Mouse (Mus musculus) left cerebral cortex, postnatal 10 days (tissue): ENCODE results near the gene Meis2. TPM values are rescaled to one million over a fixed set of nuclear protein-coding genes. Genes with fewer than 3 reads are reported as not detected.

Experiments
- DNase-seq, 2 experiments: peaks; one replicate each; pipeline ENCODE4 v3.0.0; 2021 to 2022; ENCODE audit warnings: low spot score in 2 of 2, mixed read lengths in 1 of 2; ENCODE audit errors: extremely low spot score in 1 of 2
- intact Hi-C: fragments of 180-260 bp; cut with DNase I; formaldehyde crosslinking; loops from one replicate; pipeline ENCODE4 v1.15.1; 2025
- total RNA-seq, 2 experiments: library from RNA; stranded (reverse); gene quantifications; 2 replicates each; pipeline ENCODE4 v1.2.3; 2021

The Meis2 gene
- total RNA-seq, 2 experiments from 2014 or later = 98.2 to 110 TPM

GRCm38 (mm10) chr2:115937896-115938295 lies 127.7 kb downstream of the Meis2 start:
- DNase-seq = no peak
- intact Hi-C loops = no loop called here

- intact Hi-C loops = no loop called here
- no peak for DNase-seq
Observed at GRCm38 (mm10) chr2:115936786-115937185, 128.9 kb downstream of the Meis2 start.

GRCm38 (mm10) chr2:115934299-115934698 lies 131.3 kb downstream of the Meis2 start:
- intact Hi-C loops = no loop called here
- DNase-seq = no peak

GRCm38 (mm10) chr2:115933259-115933658 lies 132.4 kb downstream of the Meis2 start:
- intact Hi-C loops = no loop called here
- DNase-seq = no peak

- no peak for DNase-seq
- intact Hi-C loops = no loop called here
Observed at GRCm38 (mm10) chr2:115925744-115926143, 139.9 kb downstream of the Meis2 start.

- DNase-seq = no peak
- intact Hi-C loops = no loop called here
Observed at GRCm38 (mm10) chr2:115924472-115924871, 141.2 kb downstream of the Meis2 start.

- intact Hi-C loops = no loop called here
- no peak for DNase-seq
Observed at GRCm38 (mm10) chr2:115923247-115923646, 142.4 kb downstream of the Meis2 start.

GRCm38 (mm10) chr2:115921687-115922086 lies 144.0 kb downstream of the Meis2 start:
- intact Hi-C loops = no loop called here

GRCm38 (mm10) chr2:115920336-115920951 lies 145.2 kb downstream of the Meis2 start:
- intact Hi-C loops = no loop called here
- no peak for DNase-seq

More at GRCm38 (mm10) chr2:115921687-115922086, 144.0 kb downstream of the Meis2 start:
- no peak for DNase-seq

- intact Hi-C loops = no loop called here
Observed at GRCm38 (mm10) chr2:115919141-115920071, 146.2 kb downstream of the Meis2 start.

GRCm38 (mm10) chr2:115918561-115918960 lies 147.1 kb downstream of the Meis2 start:
- no peak for DNase-seq
- intact Hi-C loops = no loop called here

More at GRCm38 (mm10) chr2:115919141-115920071, 146.2 kb downstream of the Meis2 start:
- no peak for DNase-seq

- intact Hi-C loops = no loop called here
Observed at GRCm38 (mm10) chr2:115914539-115914938, 151.1 kb downstream of the Meis2 start.

GRCm38 (mm10) chr2:115912948-115913529 lies 152.6 kb downstream of the Meis2 start:
- DNase-seq = no peak
- intact Hi-C loops = no loop called here

More at GRCm38 (mm10) chr2:115914539-115914938, 151.1 kb downstream of the Meis2 start:
- no peak for DNase-seq

GRCm38 (mm10) chr2:115911913-115912642 lies 153.6 kb downstream of the Meis2 start:
- no peak for DNase-seq
- intact Hi-C loops = no loop called here

- intact Hi-C loops = no loop called here
- DNase-seq = no peak
Observed at GRCm38 (mm10) chr2:115910217-115910616, 155.4 kb downstream of the Meis2 start.

- DNase-seq = no peak
- intact Hi-C loops = no loop called here
Observed at GRCm38 (mm10) chr2:115901007-115901406, 164.6 kb downstream of the Meis2 start.

GRCm38 (mm10) chr2:115897559-115897958 lies 168.1 kb downstream of the Meis2 start:
- intact Hi-C loops = no loop called here
- no peak for DNase-seq

- intact Hi-C loops = no loop called here
- no peak for DNase-seq
Observed at GRCm38 (mm10) chr2:115897001-115897400, 168.6 kb downstream of the Meis2 start.

GRCm38 (mm10) chr2:115895717-115896116 lies 169.9 kb downstream of the Meis2 start:
- intact Hi-C loops = no loop called here
- DNase-seq = peak; percentile 30 to 36
